15 mouse cellular contexts compared by ENCODE assay signal in the genomic region with DNA sequence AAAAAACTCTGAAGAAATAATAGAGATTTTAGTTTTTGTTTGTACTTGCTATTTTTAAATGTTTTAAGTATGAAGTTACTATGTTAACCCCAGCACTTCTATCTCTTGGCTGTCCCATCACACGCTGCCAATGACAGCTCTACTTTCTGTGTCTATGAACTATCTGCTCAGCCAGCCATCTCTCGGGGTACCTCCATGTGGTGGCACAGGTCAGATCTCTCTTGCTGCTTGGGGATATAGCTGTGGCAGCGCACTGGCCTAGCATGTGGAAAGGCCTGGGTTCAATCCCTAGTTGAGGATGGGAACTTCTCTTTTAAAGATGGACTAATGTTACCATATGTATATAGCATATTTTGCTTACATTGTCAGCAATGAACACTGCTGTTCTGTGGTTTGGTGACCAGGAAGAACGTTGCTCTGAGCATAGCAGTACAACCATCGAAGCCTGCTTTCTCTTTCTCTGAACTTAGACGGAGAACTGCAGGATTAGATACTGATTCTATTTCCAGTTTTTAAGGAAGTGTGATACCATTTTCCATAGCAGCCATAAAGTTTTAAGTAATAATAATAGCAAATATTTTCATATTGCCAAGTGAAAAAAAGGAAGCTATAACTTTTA.
DNase-seq lines count a peak whose midpoint lies in the region; ATAC-seq and TF ChIP-seq lines count a peak whose summit lies in the region.
"Had no signal": no experiment of that assay in that cellular context is flagged by ENCODE, and none has a peak within 500 bp of the region (broad histone marks: within the 10 kb centered on the region; RNA-seq: fewer than 3 reads in every experiment).

No protein-coding gene starts in this region.

- no peak overlapping the region for H3K9ac ChIP-seq in kidney, postnatal 0 days (ENCODE audit: low read depth, low read length)
- H3K9ac ChIP-seq: liver, embryonic 14.5 days had no signal

- no peak overlapping the region for H3K4me2 ChIP-seq in kidney, postnatal 0 days (ENCODE audit: low read length)

- 86% methylated on average over 6 of the region's 6 CpGs for WGBS in kidney, postnatal 0 days

- no peaks in the 10 kb centered on the region for H3K27me3 ChIP-seq in kidney, postnatal 0 days (ENCODE audit: insufficient read depth, low read length)
- H3K27me3 ChIP-seq: megakaryocyte, embryonic 14.5 days had no signal

- no peaks in the 10 kb centered on the region for H3K9me3 ChIP-seq in kidney, postnatal 0 days (replicated peaks; ENCODE audit: low read length)
- H3K9me3 ChIP-seq: megakaryocyte, embryonic 14.5 days had no signal

- DNase-seq in kidney, postnatal 0 days (ENCODE audit: low spot score) = no peak
- DNase-seq in kidney, adult 9 months = no peak
- peak; percentile 49 for DNase-seq in CD4-positive, CD25-positive, alpha-beta regulatory T cell, adult 2 months (ENCODE audit: low read depth, low spot score)
- peak; percentile 43 for DNase-seq in T-cell, adult 2 months (ENCODE audit: low spot score)
- DNase-seq in right cerebral cortex, adult 18-20 months = no peak
- DNase-seq in retina, postnatal 1 day = no peak
- DNase-seq: cerebellum, adult 2 months; heart, postnatal 14 days; right cerebral cortex, postnatal 14 days; thymus, postnatal 4 days had no signal

- H3K27ac ChIP-seq in kidney, postnatal 0 days = peak overlapping the region; percentile 2; the same call in 1 of the 2 replicates
- H3K27ac ChIP-seq: hindbrain, postnatal 0 days; left cerebral cortex, adult 2 months; liver, embryonic 14.5 days had no signal

- no peak for ATAC-seq in kidney, postnatal 0 days (replicated peaks; ENCODE audit: low FRiP score, low read depth)
- ATAC-seq in megakaryocyte progenitor cell, adult 5-6 weeks (replicated peaks; ENCODE audit: poor library complexity) = 0 out of 2 replicates have a peak, but pooled peaks have one; percentile 6
- ATAC-seq: hindbrain, postnatal 0 days had no signal

- H3K4me1 ChIP-seq in kidney, postnatal 0 days (replicated peaks; ENCODE audit: insufficient read depth, low read length) = peaks cover 30% of the 10 kb centered on the region

- no peak overlapping the region for H3K4me3 ChIP-seq in kidney, postnatal 0 days (replicated peaks; ENCODE audit: low read depth, low read length)
- H3K4me3 ChIP-seq: left cerebral cortex, adult 2 months; megakaryocyte, embryonic 14.5 days had no signal

- no peak for TF ChIP-seq CTCF in kidney, postnatal 0 days (IDR thresholded peaks at IDR 0.05; ENCODE audit: low read depth)

- no peaks in the 10 kb centered on the region for H3K36me3 ChIP-seq in kidney, postnatal 0 days (ENCODE audit: insufficient read depth, low read length)

Comparison
In these comparisons a context has a peak if more than half of its experiments do, and no peak if none do; other contexts are left out.
1. DNase-seq: peak in CD4-positive, CD25-positive, alpha-beta regulatory T cell, adult 2 months (single experiment) and T-cell, adult 2 months (single experiment); none in kidney, postnatal 0 days (single experiment), kidney, adult 9 months (single experiment), right cerebral cortex, adult 18-20 months (single experiment) and retina, postnatal 1 day (single experiment).